Mouse (Mus musculus) B cell, adult 67 days (primary cell): ENCODE measurements around the gene Traf5. TPM values are rescaled to one million over a fixed set of nuclear protein-coding genes. Genes with fewer than 3 reads are reported as not detected.

Source experiments
- total RNA-seq, 2 experiments: library from RNA; stranded (reverse); gene quantifications; 4 replicates each; pipeline ENCODE4 v1.2.4; 2023

Gene Traf5
- 100 to 1,000 TPM; 194 to 203 TPM for total RNA-seq

DNA sequence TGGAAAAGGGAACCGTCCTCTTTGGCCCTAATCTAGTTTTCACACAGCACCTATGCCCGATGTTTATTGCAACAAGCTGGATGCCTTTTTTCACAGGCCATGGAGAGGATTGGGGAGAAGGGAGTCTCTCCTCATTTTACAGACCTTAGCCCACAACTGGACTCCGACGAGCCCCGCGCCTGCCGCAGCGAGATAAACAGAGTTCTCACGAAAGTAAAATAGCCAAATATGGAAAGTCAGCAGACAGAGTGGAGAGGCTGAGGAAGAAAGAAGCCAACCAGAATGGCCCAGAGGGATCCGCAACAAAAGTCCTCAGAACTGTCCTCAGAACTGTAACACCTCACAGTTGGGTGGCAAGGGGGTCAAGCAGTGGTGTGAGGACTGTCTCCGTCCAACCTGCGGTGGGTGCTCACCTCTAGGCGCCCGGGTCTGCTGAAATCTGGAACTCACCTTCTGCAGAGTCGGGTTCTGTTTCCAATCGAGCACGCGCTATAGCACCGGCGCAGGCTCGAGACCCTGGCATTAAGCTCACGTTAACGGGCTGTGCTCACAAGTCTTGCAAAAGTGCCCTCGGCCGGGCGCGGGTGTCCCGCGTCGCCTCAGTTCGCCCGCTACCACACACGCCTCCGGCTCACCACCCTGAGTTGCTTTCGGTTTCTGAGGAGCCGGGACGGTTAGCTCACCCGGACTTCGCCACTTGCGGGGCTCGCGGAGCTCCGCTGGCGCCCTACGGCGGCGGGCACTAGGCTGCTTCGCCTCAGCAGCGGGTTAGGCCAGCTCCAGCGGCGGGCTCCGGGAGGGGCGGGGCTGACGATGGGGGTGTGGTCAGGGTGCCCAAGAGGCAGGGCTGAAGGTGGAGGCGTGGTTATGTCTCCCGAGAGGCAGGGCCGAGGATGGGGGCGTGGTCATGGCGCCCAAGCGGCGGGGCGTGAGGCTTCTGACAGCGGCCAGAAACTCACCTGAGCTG, at the start of gene Traf5:
Traf5 (minus strand) TSS at position 754 of the 967 bp plus-strand sequence.

DNA sequence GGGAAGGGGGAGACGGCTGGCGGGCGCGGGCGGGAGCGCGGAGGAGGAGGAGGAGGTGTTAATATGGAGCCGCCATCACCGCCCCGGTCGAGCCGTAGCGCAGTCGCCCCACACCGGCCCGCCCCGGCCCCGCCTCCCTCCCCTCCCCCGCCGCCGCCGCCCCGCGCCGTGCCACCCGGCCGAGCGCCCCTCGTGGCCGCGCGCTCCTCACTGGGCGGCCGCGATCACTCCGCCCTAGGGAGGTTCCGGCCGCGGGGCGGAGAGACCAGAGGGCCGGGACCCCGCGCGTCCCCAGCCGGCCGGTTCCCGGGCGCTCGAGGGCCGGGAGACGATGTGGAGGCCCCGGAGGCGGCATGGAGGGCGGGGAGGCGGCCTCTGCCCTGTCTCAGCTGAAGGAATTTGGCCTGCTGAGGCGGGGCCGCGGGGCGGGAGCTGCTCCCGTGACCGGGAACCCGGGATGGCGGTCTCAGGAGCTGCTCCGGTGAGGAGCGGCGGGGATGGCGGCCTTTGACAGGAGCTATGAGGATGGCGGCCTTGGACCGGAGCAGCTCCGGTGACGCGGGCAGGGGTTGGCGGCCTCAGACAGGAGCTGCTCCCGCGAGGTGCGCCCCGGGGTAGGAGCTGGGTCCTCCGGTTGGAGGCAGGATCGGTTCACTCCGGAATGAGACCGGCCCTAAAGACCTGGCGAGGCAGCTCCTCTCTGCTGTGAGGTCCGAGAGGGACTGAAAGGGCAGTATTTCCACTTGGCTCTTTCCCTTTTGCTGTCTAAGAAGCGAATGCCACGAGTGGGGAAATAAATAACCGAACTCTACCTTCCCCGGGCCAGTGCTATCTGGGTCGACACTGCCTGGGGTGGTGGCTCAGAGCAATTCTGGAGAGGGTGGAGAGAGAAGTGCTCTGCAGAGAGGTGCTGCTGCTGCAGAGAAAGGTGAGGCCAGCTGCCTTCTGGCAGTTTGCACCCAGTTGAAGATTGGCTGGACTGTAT, 45.9 kb upstream of the Traf5 start, which contains the start of gene Rcor3:
Rcor3 (minus strand) TSS at position 137 of the 985 bp plus-strand sequence.

DNA sequence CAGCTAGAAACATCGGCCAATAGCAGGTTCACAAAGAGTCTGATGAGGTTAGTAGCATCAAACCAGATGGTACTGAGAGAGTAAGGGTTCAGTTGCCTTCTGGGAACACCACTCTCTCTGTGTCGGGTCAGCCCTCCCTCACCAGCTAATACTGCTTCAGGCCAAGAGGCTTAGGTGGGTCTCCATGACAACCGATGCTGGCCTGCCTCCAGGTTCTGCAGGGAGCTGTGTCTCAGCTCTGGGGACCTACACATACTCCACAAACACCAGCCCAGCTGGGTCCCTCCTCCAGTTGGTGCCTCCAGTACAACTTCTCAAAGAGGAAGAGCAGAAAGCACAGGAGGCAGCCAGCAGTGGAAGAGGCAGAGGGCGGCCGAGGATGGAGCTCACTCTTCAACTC, 115.2 kb downstream of the Traf5 start, which contains the start of gene Rd3:
Rd3 (plus strand) TSS at position 184 of the 400 bp plus-strand sequence.

Other genes with a start within 250 kb of the Traf5 start
- gene Slc30a1, start 185.8 kb downstream of the Traf5 start, total RNA-seq: 10 to 100 TPM; 10.1 to 10.4 TPM
- not detected for gene Rd3, start 115.2 kb downstream of the Traf5 start, total RNA-seq
- gene Rcor3, start 45.5 kb upstream of the Traf5 start, total RNA-seq: 10 to 100 TPM; 20.1 to 23.1 TPM
- gene Kcnh1, start 98.2 kb upstream of the Traf5 start, total RNA-seq: not detected